Mouse (Mus musculus): Measurements from ENCODE around the gene Dpysl5.

DNA sequence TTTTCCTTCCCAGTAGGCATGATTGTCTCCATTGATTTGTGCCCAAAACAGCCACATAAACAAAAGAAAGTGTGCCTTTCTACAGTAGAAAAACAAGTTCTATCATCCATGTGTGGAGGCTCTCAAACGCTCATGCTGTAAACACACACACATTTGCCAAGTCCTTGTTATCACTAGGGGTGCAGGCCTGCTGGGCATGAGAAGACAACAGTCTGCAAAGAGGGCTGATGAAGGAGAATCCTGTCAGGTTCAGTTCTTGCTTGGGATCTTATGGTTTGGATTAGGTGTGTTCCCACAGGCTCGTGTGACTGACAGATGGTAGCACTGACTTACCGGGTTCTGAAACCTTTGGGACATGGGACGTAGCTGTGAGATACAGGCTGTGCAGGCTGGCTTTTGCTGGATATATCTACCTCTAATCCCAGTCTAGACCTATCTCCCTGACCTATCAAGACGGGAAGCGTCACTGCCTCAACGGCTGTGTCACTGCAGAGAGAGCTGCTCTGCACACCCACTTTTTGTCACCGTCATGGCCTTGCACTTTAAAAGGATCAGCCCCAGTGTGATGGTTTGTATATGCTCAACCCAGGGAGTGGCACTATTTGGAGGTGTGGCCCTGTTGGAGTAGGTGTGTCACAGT is 10.9 kb upstream of the Dpysl5 start:
- TF ChIP-seq CTCF (IDR thresholded peaks at IDR 0.05; ENCODE audit: extremely low read depth, insufficient read depth, low read length) = no peak
- no peak for TF ChIP-seq POLR2A (IDR thresholded peaks at IDR 0.05; ENCODE audit: extremely low read depth, insufficient read depth, low read length)
